Mouse (Mus musculus) ovary, adult 18-20 months (tissue): ENCODE measurements around the gene Mdm2.
"Not testable (repeated sequence)": the region's sequence is repeated elsewhere in the genome, so short reads cannot be mapped to it uniquely, and the experiment has no call there.

ENCODE experiments used
- DNase-seq: peaks from one replicate; pipeline ENCODE4 v3.0.0; 2022; ENCODE audit warnings: low spot score, mixed read lengths

The Mdm2 gene

DNA sequence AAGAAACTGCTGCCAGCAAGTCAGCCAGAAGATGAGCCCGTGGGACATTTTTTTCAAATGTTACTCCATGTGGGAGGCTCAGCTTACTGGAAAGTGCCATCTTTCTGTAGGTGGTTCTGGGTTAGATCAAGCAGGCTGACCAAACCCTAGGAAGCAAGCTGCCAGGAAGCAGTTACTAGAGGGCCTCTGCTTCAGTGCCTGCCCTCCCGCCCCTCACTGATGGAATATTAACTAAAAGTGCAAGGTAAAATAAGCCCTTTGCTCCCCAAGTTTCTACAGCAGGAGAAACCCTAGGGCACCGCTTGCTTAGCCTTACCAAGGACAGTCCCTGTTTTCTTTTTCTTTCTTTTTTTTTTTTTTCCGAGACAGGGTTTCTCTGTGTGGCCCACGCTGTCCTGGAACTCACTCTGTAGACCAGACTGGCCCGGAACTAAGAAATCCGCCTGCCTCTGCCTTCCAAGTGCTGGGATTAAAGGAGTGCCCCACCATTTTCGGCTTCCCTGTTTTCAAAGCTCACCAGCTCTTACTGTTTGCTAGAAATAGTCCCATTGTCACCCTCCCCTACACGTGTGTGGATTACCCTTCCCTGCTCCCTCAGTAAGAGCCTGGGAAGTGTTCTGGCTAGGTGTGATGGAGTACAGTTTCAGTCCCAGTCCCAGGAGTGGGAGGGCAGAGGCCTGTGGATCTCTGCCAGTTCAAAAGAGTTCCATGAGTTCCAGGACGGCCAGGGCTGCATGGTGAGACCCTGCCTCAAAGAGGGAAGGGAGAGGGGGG, 37.9 kb upstream of the Mdm2 start:
- no peak for DNase-seq

DNA sequence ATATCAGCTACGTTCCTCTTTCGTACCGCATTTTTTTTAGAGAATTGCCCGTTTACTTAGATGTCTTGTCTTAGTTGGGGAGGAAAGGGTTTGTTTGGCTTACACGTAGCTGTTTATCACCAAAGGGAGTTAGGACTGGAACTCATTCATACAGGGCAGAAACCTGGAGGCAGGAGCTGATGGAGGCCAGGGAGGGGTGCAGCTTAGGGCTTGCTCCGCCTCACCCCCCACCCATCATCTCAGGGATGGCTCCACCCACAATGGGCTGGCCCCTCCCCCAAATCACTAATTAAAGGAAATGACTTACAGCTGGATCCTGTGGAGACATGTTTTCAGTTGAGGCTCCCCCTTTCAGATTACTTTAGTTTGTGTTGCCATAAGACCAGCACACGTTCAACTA, 37.2 kb upstream of the Mdm2 start:
- no peak for DNase-seq

DNA sequence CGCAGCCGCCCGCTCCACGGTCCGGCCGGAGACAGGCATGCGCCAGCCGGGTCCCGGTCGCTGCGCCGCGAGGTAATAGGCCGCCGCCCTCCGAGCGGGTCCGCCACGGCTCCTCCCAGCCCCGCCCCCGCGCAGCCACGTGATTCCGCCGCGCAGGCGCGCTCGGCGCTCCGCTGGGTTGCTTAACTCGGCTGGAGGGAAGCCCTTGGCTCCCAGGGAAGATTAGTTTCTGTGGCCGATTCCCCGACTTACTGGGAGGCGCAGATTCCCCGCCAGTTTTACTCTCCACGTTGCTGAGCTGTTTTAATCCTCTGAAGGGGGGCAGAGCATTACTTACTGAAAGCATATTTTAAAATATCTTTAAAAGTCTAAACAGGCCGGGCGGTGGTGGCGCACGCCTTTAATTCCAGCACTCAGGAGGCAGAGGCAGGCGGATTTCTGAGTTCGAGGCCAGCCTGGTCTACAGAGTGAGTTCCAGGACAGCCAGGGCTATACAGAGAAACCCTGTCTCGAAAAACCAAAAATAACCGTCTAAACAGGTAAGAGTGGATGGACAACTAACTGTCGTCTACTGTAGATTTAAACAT, 35.8 kb upstream of the Mdm2 start, which contains the start of gene Slc35e3:
TSS of gene Slc35e3 (minus strand) at position 69 of the 587 bp plus-strand sequence.
- peak; percentile 92 for DNase-seq

DNA sequence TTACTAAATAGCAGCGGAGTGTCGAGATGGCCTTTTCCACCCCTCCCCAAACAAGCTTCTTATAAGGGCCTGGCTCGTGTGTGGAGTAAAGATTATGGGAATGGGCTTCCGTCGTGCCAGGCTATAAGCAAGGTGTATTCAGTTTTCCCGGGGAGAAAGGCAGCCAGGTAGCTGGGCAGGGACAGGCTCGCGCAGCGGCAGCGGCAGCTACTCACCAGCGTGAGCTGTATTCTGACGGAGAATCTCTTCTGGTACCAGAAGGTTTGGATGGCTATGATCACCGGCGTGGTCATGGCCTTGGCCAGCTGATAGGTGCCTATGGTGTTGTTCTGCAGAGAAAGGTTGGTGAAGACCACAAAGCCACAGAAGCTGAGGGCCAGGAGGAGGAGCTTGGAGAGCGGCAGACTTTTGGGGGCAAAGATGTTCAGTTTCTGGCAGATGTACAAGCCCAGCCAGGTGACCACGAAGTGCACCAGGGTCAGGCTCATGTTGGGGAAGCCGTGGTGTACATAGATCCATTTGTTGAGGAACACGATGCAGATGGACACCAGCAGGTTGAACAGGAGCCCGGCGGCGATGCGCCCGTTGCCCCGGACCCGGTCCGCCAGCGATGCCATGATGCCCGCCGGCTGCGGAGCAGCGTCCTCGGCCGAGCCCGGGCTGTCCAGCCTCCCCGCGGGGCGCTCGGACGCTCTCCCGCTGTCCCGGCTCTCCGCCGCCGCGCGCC, 35.2 kb upstream of the Mdm2 start:
- not testable (repeated sequence) for DNase-seq

DNA sequence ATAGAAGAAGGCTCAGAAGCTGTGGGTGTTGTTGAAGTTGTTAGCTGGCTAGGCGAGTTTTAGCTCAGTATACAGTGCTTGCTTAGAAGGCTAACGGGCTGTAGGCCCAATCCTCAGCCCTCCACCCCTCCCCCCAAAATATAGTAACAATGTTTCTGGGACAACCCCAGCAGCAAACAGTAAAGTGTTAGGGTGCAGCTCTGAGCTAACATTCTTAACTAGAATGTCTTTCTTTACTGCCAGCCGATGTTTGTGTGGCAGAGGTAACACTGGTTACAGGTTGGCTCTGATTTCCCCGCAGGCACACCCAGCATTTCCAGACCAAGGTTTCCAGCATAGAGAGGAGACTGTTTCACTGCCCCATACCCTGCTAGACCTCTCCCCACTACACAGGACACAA, 33.4 kb upstream of the Mdm2 start:
- no peak for DNase-seq

DNA sequence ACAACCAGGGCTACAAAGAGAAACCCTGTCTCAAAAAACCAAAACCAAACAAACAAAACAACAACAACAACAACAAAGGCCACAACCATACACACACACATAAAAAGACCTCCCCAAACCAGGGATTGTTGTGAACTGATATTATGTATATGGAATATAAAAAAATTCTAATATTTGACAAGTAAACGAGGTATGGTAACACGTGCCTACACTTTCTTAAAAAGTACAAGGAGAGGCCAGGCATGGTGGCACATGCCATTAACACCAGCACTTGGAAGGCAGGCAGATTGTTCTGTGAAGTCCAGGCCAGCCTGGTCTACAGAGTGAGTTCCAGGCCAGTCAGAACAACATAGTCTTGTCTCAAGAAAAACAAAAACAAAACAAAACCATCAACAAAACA, 32.6 kb upstream of the Mdm2 start:
- no peak for DNase-seq

DNA sequence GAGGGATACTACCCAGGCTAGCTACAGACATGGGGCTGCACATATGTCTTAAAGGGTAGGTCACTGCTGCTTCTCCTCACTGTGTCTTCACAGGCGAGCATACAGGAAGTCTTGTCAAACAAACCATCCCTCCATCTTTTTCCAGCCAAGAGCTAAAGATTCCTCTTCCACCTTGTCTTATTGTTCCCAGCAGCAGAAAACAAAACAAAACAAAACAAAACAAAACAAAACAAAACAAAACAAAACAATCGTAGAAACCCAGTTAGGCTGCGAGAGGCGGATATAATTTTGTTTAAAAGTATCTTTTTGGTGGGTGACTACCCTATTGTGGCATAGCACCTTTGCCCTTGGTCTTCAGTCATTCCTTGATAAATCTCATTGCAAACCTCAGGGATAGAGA, 32.1 kb upstream of the Mdm2 start:
- DNase-seq: no peak

DNA sequence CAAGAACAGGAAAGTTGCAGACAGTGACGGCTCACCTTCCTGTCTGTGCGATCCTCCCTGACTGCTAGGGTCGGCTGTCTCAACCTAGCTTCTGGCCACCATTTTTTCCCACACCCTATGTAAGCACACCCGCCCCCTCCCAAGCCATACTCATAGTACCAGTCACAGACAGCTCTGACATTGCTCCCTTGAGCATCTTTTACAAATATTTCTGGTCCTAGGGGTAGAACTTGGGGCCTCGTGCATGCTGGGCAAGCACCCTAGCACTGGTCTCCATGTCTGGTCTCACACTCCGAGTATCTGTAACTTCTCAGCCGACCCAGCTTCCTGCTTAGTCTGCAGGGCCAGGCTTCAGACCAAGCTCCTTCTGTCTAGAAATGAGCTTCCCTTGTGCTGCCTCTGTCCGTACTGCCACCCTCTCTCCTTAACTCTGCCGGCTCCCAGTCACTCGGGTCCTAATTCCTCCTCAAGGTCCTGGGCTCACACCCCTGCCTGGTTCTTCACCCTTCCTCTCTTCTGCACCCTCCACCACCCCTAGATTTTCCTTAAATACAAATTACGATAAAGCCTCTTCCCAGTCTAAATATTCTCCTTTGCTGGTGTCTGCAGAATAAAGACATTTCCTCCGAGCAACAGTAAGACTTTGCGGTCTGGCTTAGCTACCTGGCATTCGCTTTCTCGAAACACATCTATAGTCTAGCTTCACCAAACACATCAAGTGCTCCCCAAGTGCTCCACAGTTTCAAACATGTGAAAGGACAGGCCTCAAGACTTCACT, 31.3 kb upstream of the Mdm2 start:
- no peak for DNase-seq

DNA sequence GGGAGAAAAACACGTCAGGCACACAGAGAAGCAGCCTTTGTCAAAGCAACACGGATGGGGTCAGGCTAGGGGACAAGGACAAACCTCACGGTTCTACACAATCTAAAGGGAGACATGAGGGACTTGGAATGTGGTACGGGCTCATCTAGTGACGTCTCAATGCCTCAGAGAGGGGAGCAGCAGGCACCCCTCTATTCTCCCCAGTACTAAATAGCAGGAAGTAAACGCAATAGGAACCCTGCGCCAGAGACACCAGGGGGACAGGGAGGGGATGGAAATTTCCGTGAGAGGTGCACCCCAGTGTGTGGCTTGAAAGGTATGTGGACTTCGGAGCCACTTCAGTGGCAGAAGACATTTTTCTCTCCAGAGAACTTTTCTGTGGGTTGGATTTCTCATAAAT, 30.4 kb upstream of the Mdm2 start:
- no peak for DNase-seq

DNA sequence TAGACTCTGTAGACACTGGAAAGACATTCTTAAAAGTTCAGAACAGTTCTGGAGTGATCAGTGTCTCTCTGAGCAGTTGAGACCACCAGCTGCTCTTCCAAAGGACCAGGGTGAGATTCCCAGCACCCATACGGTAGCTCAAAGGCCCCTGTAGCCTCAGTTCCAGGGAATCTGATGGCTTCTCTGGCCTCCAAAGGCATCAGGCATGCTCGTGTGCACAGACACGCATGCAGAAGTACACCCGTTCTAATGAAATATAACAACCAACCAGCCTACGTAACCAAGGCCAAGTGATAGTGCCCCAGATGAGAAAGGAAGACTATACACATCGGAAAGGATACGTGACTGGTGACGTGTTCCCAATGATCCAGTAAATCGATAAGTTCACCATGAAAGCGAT, 29.6 kb upstream of the Mdm2 start:
- DNase-seq: no peak

DNA sequence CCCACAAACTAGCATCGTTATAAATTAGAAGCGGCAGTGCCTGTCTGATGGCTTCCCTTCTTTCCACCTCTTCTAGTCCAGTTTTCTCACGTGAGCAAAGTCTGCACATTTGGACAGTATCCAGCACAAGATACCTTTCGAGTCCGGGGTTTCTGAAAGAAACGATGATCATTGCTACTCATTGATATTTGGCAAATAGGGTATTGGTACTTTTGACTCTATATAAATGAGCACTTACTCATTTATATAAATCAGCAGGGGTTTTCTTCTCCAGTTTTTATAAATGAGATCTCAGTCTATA, 29.0 kb upstream of the Mdm2 start:
- DNase-seq: no peak

DNA sequence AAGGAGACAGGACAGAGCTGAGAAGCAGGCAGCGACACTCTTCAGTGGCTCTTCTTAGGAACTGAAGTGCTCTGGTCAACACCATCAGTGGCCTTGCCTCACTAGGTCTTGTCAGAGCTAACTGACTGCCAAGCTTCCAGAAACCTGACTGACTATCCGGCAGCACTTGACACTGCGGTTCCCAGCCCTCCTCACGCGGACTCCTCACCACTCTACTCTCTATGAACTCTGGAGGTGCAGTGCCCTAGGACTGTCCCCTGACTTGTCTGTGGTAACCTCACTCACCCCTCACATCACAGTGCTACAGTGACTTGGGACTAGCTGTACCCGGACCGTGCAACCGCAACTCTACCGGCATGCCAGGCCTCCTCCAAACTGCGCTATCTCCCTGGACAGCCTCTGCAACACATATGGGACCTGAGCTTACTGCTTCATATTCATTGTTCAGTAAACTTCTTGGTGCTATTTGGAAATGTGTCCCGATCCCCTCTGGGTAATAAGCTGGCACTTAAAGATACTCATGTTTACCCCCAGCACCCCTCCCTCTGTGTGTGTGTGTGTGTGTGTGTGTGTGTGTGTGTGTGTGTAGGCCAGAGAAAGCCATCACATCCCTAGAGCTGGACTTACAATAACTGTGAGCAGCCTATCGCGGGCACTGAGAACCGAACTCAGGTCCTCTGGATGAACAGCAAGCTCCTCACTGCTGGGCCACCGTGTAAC, 28.5 kb upstream of the Mdm2 start:
- no peak for DNase-seq

DNA sequence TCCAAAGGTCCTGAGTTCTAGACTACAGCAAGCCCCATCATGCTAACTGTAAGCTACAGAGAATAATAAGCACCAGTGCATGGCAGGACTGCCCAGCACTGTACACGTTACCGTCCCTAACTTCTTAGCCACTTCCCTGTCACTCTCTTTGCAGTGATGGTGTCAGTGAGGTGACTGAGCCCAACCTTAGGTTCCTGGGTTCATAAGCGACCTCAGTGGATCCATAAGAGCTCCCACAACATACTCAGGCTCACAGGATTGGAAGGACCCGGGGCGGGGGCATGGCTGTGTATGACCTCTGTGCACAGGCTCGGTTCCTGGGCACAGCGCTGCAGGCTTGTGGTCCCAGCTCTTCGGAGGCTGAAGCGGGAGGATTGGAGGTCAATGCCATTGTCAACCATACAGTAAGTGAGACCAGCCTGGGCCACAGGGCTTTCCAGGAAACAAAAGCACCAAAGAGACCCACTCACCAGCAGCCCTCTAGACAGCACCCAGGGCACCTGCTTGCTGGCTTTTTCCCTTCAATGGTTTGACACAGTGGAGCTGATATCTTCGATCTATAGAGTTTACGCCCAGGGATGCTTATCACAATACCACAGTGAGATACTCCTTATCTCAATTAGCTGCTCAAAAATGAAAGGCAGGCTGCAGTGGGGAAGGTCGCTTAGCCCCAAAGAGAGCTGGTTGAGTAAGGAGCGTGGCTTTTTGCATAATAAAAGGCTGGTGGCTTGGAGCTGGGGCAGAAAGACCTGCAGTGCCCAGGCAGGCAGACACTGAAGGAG, 27.8 kb upstream of the Mdm2 start:
- DNase-seq: no peak

DNA sequence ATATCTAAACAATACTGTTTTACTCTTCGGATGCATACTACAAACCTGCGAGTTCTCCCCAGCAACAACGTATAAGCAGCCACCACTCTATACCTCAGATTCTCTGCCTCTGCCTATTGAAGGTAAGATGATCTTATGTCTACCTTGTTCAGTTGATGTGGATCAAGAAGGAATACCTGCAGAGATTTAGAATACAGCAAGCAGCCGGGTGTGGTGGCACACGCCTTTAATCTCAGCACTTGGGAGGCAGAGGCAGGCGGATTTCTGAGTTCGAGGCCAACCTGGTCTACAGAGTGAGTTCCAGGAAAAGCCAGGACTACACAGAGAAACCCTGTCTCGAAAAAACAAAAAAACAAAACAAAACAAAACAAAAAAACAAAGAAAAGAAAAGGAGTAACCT, 26.9 kb upstream of the Mdm2 start:
- not testable (repeated sequence) for DNase-seq

DNA sequence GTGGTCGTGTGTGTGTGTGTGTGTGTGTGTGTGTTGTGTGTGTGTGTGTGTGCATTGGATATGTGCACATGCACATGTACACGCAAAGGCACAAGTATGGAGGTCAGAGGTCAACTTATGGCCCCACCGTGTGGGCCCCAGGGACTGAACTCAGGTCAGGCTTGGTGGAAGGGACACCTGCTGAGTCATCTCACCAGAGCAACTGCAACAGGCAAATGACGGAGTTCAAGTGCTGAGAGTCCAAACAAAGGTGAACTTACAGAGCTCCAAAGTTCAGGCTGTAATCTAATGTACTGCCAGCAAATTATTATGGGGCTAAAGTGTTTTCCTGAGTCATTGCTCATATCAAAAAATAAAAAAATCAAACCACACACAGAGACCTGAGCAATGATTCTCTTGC, 26.5 kb upstream of the Mdm2 start:
- no peak for DNase-seq

DNA sequence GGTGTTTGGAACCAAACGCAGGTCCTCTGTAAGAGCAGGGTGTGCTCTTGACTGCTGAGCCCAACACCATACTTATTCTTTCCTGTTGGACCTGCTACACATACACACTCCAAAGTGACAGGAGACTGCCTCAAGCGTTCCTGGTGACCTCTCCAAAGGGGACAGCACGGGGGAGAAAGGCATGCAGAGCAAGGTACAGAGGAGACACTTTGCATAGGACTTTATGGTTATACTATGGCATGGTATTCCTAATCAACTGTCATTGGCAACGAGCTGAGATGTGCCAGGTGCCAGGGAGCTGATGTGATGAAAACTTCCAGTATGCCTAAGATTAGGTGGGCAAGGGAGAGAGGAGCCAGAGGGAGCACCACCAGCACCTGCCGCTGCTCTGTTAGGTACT, 26.0 kb upstream of the Mdm2 start:
- DNase-seq: no peak

DNA sequence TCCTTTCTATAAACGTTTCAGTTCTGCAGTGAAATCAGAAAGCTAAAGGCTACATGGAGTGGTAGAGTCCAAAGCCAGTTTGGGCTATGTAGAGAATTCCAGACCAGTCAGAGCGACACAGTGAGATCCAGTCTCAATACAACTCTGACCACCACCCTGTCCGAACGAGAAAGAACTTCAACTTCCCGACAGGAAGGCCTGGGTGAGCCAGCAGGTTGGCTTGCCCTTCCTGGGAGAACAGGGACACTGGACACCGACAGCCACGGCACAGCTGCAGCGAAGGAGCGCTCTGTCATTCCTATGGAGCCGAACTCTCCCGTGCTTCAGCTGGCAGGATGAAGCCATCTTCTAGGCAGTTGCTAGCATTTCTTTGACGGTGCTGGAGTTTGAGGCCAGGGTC, 24.8 kb upstream of the Mdm2 start:
- not testable (repeated sequence) for DNase-seq

DNA sequence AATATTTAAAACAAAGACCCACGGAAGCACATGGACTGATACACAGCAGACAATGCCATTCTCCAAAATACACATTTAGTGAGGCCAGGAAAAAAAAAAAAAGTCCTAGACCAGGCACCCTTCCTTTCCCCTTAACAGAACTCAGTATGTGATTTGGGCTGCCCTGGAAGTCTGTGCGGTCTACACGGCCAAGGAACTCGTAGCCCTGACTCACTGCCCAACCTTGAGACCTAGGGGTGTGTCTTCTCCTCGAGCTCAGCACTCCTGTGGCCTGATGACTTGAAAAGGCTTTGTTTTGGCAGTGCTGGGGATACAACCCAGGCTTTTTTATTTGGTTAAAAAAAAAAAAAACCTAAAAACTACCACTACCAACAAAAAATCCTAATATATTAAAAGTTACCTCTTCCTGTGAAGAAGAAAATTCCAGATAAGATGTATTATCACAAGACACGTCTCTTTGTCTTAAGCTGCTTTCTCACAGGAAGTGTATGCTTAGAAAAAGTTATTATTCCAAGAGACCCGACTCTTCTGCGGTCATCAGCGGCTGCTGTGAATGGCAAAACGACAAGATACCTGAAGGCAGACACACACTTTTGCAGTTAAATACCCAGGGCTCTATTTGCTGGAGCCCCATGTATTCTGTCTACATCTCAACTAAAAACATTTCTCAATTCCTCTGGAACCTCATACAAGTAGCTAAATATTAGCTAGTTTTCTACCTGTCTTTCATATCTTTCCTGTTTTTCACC, 23.7 kb upstream of the Mdm2 start:
- peak; percentile 17 for DNase-seq

DNA sequence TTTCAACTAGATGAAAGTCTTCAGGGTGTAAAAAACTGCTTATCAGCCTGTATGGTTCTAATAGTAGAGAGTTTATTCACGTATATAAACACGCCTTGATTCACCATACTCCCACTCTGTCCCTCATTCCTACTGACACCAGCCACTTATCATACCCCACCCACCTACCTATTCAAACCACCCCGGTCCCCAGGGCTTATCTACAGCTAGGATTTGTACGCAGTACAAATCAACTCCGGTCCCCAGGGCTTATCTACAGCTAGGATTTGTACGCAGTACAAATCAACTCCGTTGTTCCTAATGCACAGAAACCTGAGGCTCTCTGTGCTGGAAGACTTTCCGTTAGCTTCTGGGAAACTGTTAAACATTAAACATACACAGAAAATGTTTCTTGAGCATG, 23.1 kb upstream of the Mdm2 start:
- not testable (repeated sequence) for DNase-seq

DNA sequence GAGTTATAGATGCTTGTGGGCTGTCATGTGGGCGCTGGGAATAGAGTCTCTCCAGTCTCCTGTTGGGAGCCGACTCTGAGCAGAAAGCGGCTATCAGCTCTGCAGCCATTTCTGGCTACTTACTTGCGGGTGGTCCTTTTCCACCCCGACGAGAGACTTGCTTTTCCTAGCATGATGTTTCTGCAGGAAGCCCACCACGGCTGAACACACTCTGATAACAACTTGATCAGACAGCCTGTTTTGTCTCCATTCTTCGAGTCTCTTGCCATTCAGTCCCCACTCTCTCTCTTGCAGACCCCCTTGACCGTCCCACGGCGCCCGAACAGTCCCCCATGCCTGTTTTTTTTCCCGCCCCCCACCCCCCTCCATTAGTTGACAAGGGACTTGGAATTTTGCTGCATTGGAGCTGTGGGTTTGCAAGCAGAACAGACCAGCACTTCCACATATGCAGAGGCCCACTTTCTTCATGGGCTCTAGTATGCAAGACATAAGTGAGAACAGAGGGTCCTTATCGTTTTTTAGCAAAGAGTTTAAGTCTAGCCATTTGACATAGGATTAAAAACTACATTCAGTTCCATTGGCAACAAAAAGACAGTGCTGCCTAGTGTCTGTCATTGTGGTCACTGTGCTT, 22.5 kb upstream of the Mdm2 start:
- no peak for DNase-seq
